Mouse (Mus musculus): Measurements from ENCODE around the gene Alkbh6.

DNA sequence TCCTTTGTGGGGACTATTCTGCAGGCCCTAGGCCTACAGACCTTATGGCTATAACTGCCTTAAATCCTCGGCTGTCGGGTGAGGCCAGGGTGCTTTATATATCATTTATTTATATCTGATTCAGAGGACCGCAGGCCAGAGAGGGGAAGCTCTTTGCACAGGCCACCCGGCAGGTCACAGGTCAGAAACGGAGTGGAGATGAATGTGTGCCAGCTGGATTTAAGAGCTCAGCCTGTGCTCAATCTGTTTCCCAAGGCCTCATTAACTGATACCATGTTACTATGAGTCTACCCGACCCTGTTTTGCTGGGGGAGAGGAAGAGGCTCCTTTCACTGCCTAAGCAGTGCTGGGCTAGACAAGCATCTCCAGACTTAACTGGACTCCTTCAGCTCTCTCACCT, 34.1 kb upstream of the Alkbh6 start:
- TF ChIP-seq CEBPB (IDR thresholded peaks at IDR 0.05; ENCODE audit: low read depth) (no peak), CTCF (IDR thresholded peaks at IDR 0.05; ENCODE audit: control insufficient read depth, insufficient read depth, insufficient read length) (no peak), MAX (IDR thresholded peaks at IDR 0.05) (no peak), USF1 (IDR thresholded peaks at IDR 0.05; ENCODE audit: low read depth) (no peak), MYOG (IDR thresholded peaks at IDR 0.05; ENCODE audit: control insufficient read depth, extremely low read depth, insufficient read length) (no peak), MYOD1 (IDR thresholded peaks at IDR 0.05; ENCODE audit: control insufficient read depth, insufficient read length, low read depth) (no peak), FOSL1 (IDR thresholded peaks at IDR 0.05; ENCODE audit: insufficient read depth, low read length, poor library complexity, severe bottlenecking) (no peak)
